Mouse (Mus musculus): Measurements from ENCODE around the gene Rai1. TPM values are rescaled to one million over a fixed set of nuclear protein-coding genes. Genes with fewer than 3 reads are reported as not detected.

Rai1 gene
- polyA plus RNA-seq, 1 experiment from 2014 or later: 40.3 TPM

GRCm38 (mm10) chr11:60159955-60160354, 55.1 kb downstream of the Rai1 start:
- ATAC-seq (no peak), DNase-seq (ENCODE audit: low read depth, low spot score) (no peak)
- ChIA-PET POLR2A (no interaction called here), CTCF (interaction anchor here (1.6 to 1.7 kb wide), 2 partner anchors 9 to 12 kb away, joined by 4 to 5 read pairs; no protein-coding TSS in a partner anchor)
- TF ChIP-seq CTCF (IDR thresholded peaks at IDR 0.05): no peak
- H3K27me3 ChIP-seq: no peaks in the 10 kb centered on the region
- in situ Hi-C loops (cut with MboI; ENCODE audit: low pct_unique_long_range_greater_than_20kb): no loop called here

- POLR2A ChIA-PET: interaction anchor here (1.0 kb wide), 1 partner anchor 9 kb away, joined by 4 read pairs; no protein-coding TSS in a partner anchor
- no peaks in the 10 kb centered on the region for H3K27me3 ChIP-seq
- DNase-seq (ENCODE audit: low read depth, low spot score): no peak
- CTCF ChIA-PET: interaction anchor here (1.5 to 1.6 kb wide), 2 partner anchors 11 to 46 kb away, joined by 4 read pairs; no protein-coding TSS in a partner anchor
- no peak for TF ChIP-seq CTCF (IDR thresholded peaks at IDR 0.05)
- in situ Hi-C loops (cut with MboI; ENCODE audit: low pct_unique_long_range_greater_than_20kb): no loop called here
- peak; percentile 17 for ATAC-seq
These were observed 55.8 kb downstream of the Rai1 start for GRCm38 (mm10) chr11:60160454-60161114.

GRCm38 (mm10) chr11:60161146-60161874, 56.5 kb downstream of the Rai1 start:
- POLR2A ChIA-PET: interaction anchor here (1.0 kb wide), 1 partner anchor 9 kb away, joined by 4 read pairs; no protein-coding TSS in a partner anchor
- no peaks in the 10 kb centered on the region for H3K27me3 ChIP-seq
- CTCF ChIA-PET: interaction anchor here (1.5 to 1.6 kb wide), 2 partner anchors 11 to 47 kb away, joined by 4 read pairs; no protein-coding TSS in a partner anchor
- ATAC-seq (no peak), DNase-seq (ENCODE audit: low read depth, low spot score) (no peak)
- TF ChIP-seq CTCF (IDR thresholded peaks at IDR 0.05): no peak
- in situ Hi-C loops (cut with MboI; ENCODE audit: low pct_unique_long_range_greater_than_20kb): no loop called here

GRCm38 (mm10) chr11:60162547-60162946, 57.7 kb downstream of the Rai1 start:
- ChIA-PET POLR2A (interaction anchor here (0.8 to 1.9 kb wide), 2 partner anchors 8 to 13 kb away, joined by 3 to 6 read pairs; no protein-coding TSS in a partner anchor), CTCF (no interaction called here)
- ATAC-seq: no peak
- TF ChIP-seq CTCF (IDR thresholded peaks at IDR 0.05): no peak
- DNase-seq (ENCODE audit: low read depth, low spot score): no peak
- in situ Hi-C loops (cut with MboI; ENCODE audit: low pct_unique_long_range_greater_than_20kb): no loop called here
- no peaks in the 10 kb centered on the region for H3K27me3 ChIP-seq

GRCm38 (mm10) chr11:60163362-60163761, 58.5 kb downstream of the Rai1 start:
- ChIA-PET CTCF (no interaction called here), POLR2A (interaction anchor here (1.9 kb wide), 1 partner anchor 9 kb away, joined by 6 read pairs; no protein-coding TSS in a partner anchor)
- no peak for TF ChIP-seq CTCF (IDR thresholded peaks at IDR 0.05)
- DNase-seq (ENCODE audit: low read depth, low spot score) (no peak), ATAC-seq (no peak)
- H3K27me3 ChIP-seq: no peaks in the 10 kb centered on the region
- in situ Hi-C loops (cut with MboI; ENCODE audit: low pct_unique_long_range_greater_than_20kb): no loop called here

GRCm38 (mm10) chr11:60164450-60164849, 59.6 kb downstream of the Rai1 start:
- DNase-seq (ENCODE audit: low read depth, low spot score): no peak
- POLR2A ChIA-PET: interaction anchor here (1.5 to 1.9 kb wide), 2 partner anchors 10 to 12 kb away, joined by 5 to 6 read pairs; no protein-coding TSS in a partner anchor

GRCm38 (mm10) chr11:60165076-60165475, 60.3 kb downstream of the Rai1 start:
- POLR2A ChIA-PET: interaction anchor here (0.7 to 1.5 kb wide), 2 partner anchors 10 to 11 kb away, joined by 3 to 5 read pairs; no protein-coding TSS in a partner anchor
- ATAC-seq (no peak), DNase-seq (ENCODE audit: low read depth, low spot score) (no peak)
- CTCF ChIA-PET: no interaction called here
- no peak for TF ChIP-seq CTCF (IDR thresholded peaks at IDR 0.05)
- in situ Hi-C loops (cut with MboI; ENCODE audit: low pct_unique_long_range_greater_than_20kb): no loop called here
- H3K27me3 ChIP-seq: no peaks in the 10 kb centered on the region

More at GRCm38 (mm10) chr11:60164450-60164849, 59.6 kb downstream of the Rai1 start:
- TF ChIP-seq CTCF (IDR thresholded peaks at IDR 0.05): no peak
- ATAC-seq: no peak
- no peaks in the 10 kb centered on the region for H3K27me3 ChIP-seq
- in situ Hi-C loops (cut with MboI; ENCODE audit: low pct_unique_long_range_greater_than_20kb): no loop called here
- CTCF ChIA-PET: interaction anchor here (1.1 kb wide), 1 partner anchor 54 kb away, joined by 3 read pairs; no protein-coding TSS in a partner anchor

- no peaks in the 10 kb centered on the region for H3K27me3 ChIP-seq
- no peak for TF ChIP-seq CTCF (IDR thresholded peaks at IDR 0.05)
- ATAC-seq (no peak), DNase-seq (ENCODE audit: low read depth, low spot score) (no peak)
- ChIA-PET POLR2A (interaction anchor here (1.4 kb wide), 1 partner anchor 13 kb away, joined by 3 read pairs; no protein-coding TSS in a partner anchor), CTCF (interaction anchor here (1.2 to 1.7 kb wide), 2 partner anchors 10 to 13 kb away, joined by 5 read pairs; no protein-coding TSS in a partner anchor)
- in situ Hi-C loops (cut with MboI; ENCODE audit: low pct_unique_long_range_greater_than_20kb): no loop called here
These were observed 64.0 kb downstream of the Rai1 start for GRCm38 (mm10) chr11:60168780-60169179.

- DNase-seq (ENCODE audit: low read depth, low spot score) (no peak), ATAC-seq (no peak)
- ChIA-PET POLR2A (interaction anchor here (0.8 to 1.0 kb wide), 2 partner anchors 26 to 58 kb away, joined by 3 to 4 read pairs; no protein-coding TSS in a partner anchor), CTCF (interaction anchor here (1.3 kb wide), 1 partner anchor 11 kb away, joined by 4 read pairs; no protein-coding TSS in a partner anchor)
- H3K27me3 ChIP-seq: no peaks in the 10 kb centered on the region
- in situ Hi-C loops (cut with MboI; ENCODE audit: low pct_unique_long_range_greater_than_20kb): no loop called here
- TF ChIP-seq CTCF (IDR thresholded peaks at IDR 0.05): no peak
These were observed 67.3 kb downstream of the Rai1 start for GRCm38 (mm10) chr11:60172074-60172473.

GRCm38 (mm10) chr11:60173606-60174184, 68.9 kb downstream of the Rai1 start:
- CTCF ChIA-PET: no interaction called here
- in situ Hi-C loops (cut with MboI; ENCODE audit: low pct_unique_long_range_greater_than_20kb): no loop called here
- no peak for ATAC-seq

More at GRCm38 (mm10) chr11:60173606-60174184, 68.9 kb downstream of the Rai1 start:
- no peak for DNase-seq (ENCODE audit: low read depth, low spot score)
- no peaks in the 10 kb centered on the region for H3K27me3 ChIP-seq
- POLR2A ChIA-PET: no interaction called here
- no peak for TF ChIP-seq CTCF (IDR thresholded peaks at IDR 0.05)
